Mouse (Mus musculus) megakaryocyte, embryonic 14.5 days (primary cell): ENCODE results near the gene Prr23a3. TPM values are rescaled to one million over a fixed set of nuclear protein-coding genes. Genes with fewer than 3 reads are reported as not detected.

Experiments used
- H3K27me3 ChIP-seq: replicated peaks from 2 replicates; pipeline ENCODE3; 2012; ENCODE audit warnings: inconsistent platforms
- H3K36me3 ChIP-seq: replicated peaks from 2 replicates; pipeline ENCODE3; 2012; ENCODE audit warnings: low read length, inconsistent platforms, mixed read lengths
- H3K4me1 ChIP-seq: 2 replicates; pipeline ENCODE4 v1.6.1; 2012; ENCODE audit warnings: inconsistent platforms
- H3K4me3 ChIP-seq: replicated peaks from 2 replicates; pipeline ENCODE3; 2012; ENCODE audit warnings: moderate library complexity, mild to moderate bottlenecking, inconsistent platforms
- H3K9me3 ChIP-seq: 2 replicates; pipeline ENCODE4 v1.6.1; 2012; ENCODE audit warnings: inconsistent platforms
- FLI1 ChIP-seq: IDR thresholded peaks from 2 replicates; pipeline ENCODE4 v1.6.1; 2012; ENCODE audit warnings: low read length, inconsistent platforms, mixed read lengths
- GATA1 ChIP-seq: IDR thresholded peaks from 3 replicates; pipeline ENCODE4 v1.6.1; 2012; ENCODE audit warnings: mixed read lengths, low read length, inconsistent platforms, borderline replicate concordance
- polyA plus RNA-seq: library from polyadenylated mRNA; stranded (reverse); fragments of >175 nt; gene quantifications from 2 replicates; pipeline ENCODE4 v1.2.3, GENCODE M21; 2012; ENCODE audit warnings: low replicate concordance; ENCODE audit not compliant: insufficient read depth

Gene Prr23a3
- not detected in 2 replicates for polyA plus RNA-seq

GRCm38 (mm10) chr9:98864571-98864970 lies at the start of gene Prr23a3:
Gene Prr23a3 (plus strand): TSS chr9:98864767.
- H3K27me3 ChIP-seq = peaks cover 2% of the 10 kb centered on the region
- TF ChIP-seq FLI1 = no peak
- no peak for TF ChIP-seq GATA1

GRCm38 (mm10) chr9:98816066-98816465 lies 48.5 kb upstream of the Prr23a3 start:
- Histone ChIP-seq H3K36me3 (no peaks in the 10 kb centered on the region), H3K27me3 (peaks cover 16% of the 10 kb centered on the region), H3K4me1 (no peaks in the 10 kb centered on the region), H3K9me3 (no peaks in the 10 kb centered on the region), H3K4me3 (no peak overlapping the region)
- TF ChIP-seq FLI1 = no peak
- TF ChIP-seq GATA1 = no peak

More at GRCm38 (mm10) chr9:98864571-98864970, at the start of gene Prr23a3:
- H3K4me1 ChIP-seq = no peaks in the 10 kb centered on the region
- H3K36me3 ChIP-seq = no peaks in the 10 kb centered on the region
- no peak within 1 kb of the TSS for H3K4me3 ChIP-seq
- H3K9me3 ChIP-seq = peaks cover 6% of the 10 kb centered on the region

GRCm38 (mm10) chr9:98817592-98817991 lies 47.0 kb upstream of the Prr23a3 start:
- Histone ChIP-seq H3K4me3 (no peak overlapping the region), H3K4me1 (no peaks in the 10 kb centered on the region), H3K9me3 (no peaks in the 10 kb centered on the region), H3K27me3 (peaks cover 14% of the 10 kb centered on the region), H3K36me3 (no peaks in the 10 kb centered on the region)
- TF ChIP-seq GATA1 = no peak
- no peak for TF ChIP-seq FLI1

GRCm38 (mm10) chr9:98818971-98819370 lies 45.6 kb upstream of the Prr23a3 start:
- Histone ChIP-seq H3K4me3 (no peak overlapping the region), H3K36me3 (no peaks in the 10 kb centered on the region), H3K4me1 (no peaks in the 10 kb centered on the region), H3K27me3 (peaks cover 16% of the 10 kb centered on the region), H3K9me3 (no peaks in the 10 kb centered on the region)
- no peak for TF ChIP-seq GATA1
- TF ChIP-seq FLI1 = no peak

GRCm38 (mm10) chr9:98819481-98819880 lies 45.1 kb upstream of the Prr23a3 start:
- no peak overlapping the region for H3K4me3 ChIP-seq
- H3K4me1 ChIP-seq = no peaks in the 10 kb centered on the region
- TF ChIP-seq FLI1 = no peak
- H3K36me3 ChIP-seq = no peaks in the 10 kb centered on the region
- H3K9me3 ChIP-seq = no peaks in the 10 kb centered on the region
- peaks cover 16% of the 10 kb centered on the region for H3K27me3 ChIP-seq

GRCm38 (mm10) chr9:98820461-98820860 lies 44.1 kb upstream of the Prr23a3 start:
- Histone ChIP-seq H3K4me1 (no peaks in the 10 kb centered on the region), H3K9me3 (no peaks in the 10 kb centered on the region), H3K36me3 (no peaks in the 10 kb centered on the region), H3K4me3 (no peak overlapping the region), H3K27me3 (peaks cover 16% of the 10 kb centered on the region)
- TF ChIP-seq GATA1 = no peak
- TF ChIP-seq FLI1 = no peak

- Histone ChIP-seq H3K27me3 (peaks cover 13% of the 10 kb centered on the region), H3K4me1 (no peaks in the 10 kb centered on the region), H3K9me3 (no peaks in the 10 kb centered on the region), H3K4me3 (no peak overlapping the region), H3K36me3 (no peaks in the 10 kb centered on the region)
- TF ChIP-seq GATA1 (no peak), FLI1 (no peak)
These were observed 43.5 kb upstream of the Prr23a3 start for GRCm38 (mm10) chr9:98821067-98821466.

GRCm38 (mm10) chr9:98823805-98824204 lies 40.8 kb upstream of the Prr23a3 start:
- Histone ChIP-seq H3K36me3 (no peaks in the 10 kb centered on the region), H3K27me3 (peaks cover 11% of the 10 kb centered on the region), H3K4me3 (no peak overlapping the region), H3K4me1 (no peaks in the 10 kb centered on the region), H3K9me3 (no peaks in the 10 kb centered on the region)
- no peak for TF ChIP-seq FLI1
- no peak for TF ChIP-seq GATA1

- Histone ChIP-seq H3K9me3 (no peaks in the 10 kb centered on the region), H3K4me1 (no peaks in the 10 kb centered on the region), H3K36me3 (no peaks in the 10 kb centered on the region), H3K4me3 (no peak overlapping the region), H3K27me3 (no peaks in the 10 kb centered on the region)
- TF ChIP-seq FLI1 (no peak), GATA1 (no peak)
These were observed 35.1 kb upstream of the Prr23a3 start for GRCm38 (mm10) chr9:98829508-98829907.

GRCm38 (mm10) chr9:98837537-98838074 lies 27.0 kb upstream of the Prr23a3 start:
- Histone ChIP-seq H3K27me3 (peaks cover 4% of the 10 kb centered on the region), H3K36me3 (no peaks in the 10 kb centered on the region), H3K4me3 (no peak overlapping the region), H3K4me1 (no peaks in the 10 kb centered on the region), H3K9me3 (peaks cover 6% of the 10 kb centered on the region)
- TF ChIP-seq FLI1 = no peak

GRCm38 (mm10) chr9:98842117-98842516 lies 22.4 kb upstream of the Prr23a3 start, which contains the start of gene Prr23a1:
Gene Prr23a1 (plus strand): TSS chr9:98842503.
- Histone ChIP-seq H3K4me1 (no peaks in the 10 kb centered on the region), H3K27me3 (peaks cover 4% of the 10 kb centered on the region), H3K4me3 (no peak within 1 kb of the TSS), H3K36me3 (no peaks in the 10 kb centered on the region), H3K9me3 (peaks cover 13% of the 10 kb centered on the region)
- TF ChIP-seq GATA1 (no peak), FLI1 (no peak)
